Mouse (Mus musculus): ENCODE results near the gene Prkab1.

DNA sequence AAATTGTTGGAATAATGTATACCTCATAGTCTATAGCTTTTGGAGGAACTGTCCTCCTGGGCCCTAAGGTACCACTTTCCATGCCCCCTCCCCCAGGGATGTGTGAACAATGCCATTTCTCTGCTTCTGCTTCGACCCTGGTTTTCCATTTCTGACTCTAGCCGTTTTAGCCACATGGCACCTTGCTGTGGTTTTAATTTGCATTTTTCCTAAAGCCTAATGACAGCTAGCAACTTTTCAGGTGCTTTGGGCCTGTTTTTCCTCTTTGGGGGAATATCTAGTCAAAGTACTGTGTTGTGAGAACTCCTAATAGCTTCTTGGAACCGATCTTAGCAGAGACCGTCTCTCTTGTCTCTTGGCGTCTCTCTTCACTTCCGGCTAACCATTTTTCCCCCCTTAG, 39.9 kb downstream of the Prkab1 start:
- no peak for TF ChIP-seq CTCF (IDR thresholded peaks at IDR 0.05; ENCODE audit: low read depth, low read length)
- no peak for TF ChIP-seq POLR2A (IDR thresholded peaks at IDR 0.05; ENCODE audit: extremely low read depth, insufficient read depth, low read length)

All from liver, adult 2 months (tissue).